Mouse (Mus musculus): Measurements from ENCODE around the gene Spib. TPM values are rescaled to one million over a fixed set of nuclear protein-coding genes. Genes with fewer than 3 reads are reported as not detected.

The Spib gene
- polyA plus RNA-seq, 1 experiment from 2014 or later: 0.05 TPM

DNA sequence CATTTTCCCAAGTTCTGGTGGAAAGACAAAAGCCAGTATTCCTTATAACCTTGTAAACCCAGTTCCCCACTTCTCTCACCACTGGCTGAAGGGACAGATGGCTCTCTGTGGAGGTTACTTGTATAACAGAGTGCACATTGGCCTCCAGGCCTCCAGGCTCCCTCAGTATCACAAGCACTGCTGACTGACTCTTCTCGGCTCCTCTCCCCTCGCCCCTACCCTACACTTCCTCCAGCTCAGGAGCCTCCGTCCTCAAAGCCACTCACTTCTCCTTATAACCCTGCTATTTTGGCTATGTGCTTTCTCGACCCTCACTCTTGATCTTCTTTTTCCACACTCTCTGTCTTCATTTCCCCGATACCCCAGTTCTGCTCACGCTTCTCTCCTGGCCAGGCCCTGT, 33.5 kb upstream of the Spib start:
- no peak for ATAC-seq (replicated peaks; ENCODE audit: low FRiP score)
- Histone ChIP-seq H3K36me3 (ENCODE audit: control insufficient read depth, insufficient read depth, low read length) (no peaks in the 10 kb centered on the region), H3K27ac (ENCODE audit: low read depth, low read length) (no peak overlapping the region), H3K4me3 (ENCODE audit: low read depth, low read length) (no peak overlapping the region), H3K27me3 (replicated peaks; ENCODE audit: control insufficient read depth, insufficient read depth, low read length) (peaks cover 2% of the 10 kb centered on the region; the same call in 1 of the 2 replicates), H3K9ac (ENCODE audit: low read depth, low read length) (no peak overlapping the region), H3K9me3 (ENCODE audit: control insufficient read depth, low read length) (no peaks in the 10 kb centered on the region), H3K4me1 (replicated peaks; ENCODE audit: control insufficient read depth, insufficient read depth, low read length) (no peaks in the 10 kb centered on the region), H3K4me2 (no peak overlapping the region)
- 58% methylated on average over 6 of the region's 6 CpGs for WGBS
- DNase-seq (ENCODE audit: low spot score): no peak

DNA sequence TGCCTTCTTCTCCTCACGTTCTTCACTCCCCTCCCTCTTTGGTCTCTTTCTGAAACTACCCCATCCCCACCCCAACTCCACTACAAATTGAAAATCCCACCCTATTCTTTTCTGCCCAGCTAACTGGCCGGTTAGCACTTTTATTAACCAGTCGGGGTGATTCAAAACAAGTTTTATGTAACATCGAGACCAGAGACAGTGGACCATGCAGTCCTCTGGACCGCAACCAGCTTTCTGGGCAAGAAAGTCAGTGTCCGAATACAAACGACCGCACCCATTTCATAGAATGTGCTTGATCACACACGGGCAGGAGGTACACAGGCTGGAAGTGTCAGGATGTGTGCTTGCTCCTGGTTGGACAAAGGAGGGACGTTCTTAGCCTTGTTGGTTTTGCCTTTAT, 32.6 kb upstream of the Spib start:
- Histone ChIP-seq H3K27ac (ENCODE audit: low read depth, low read length) (no peak overlapping the region), H3K4me3 (ENCODE audit: low read depth, low read length) (no peak overlapping the region), H3K9ac (ENCODE audit: low read depth, low read length) (no peak overlapping the region), H3K27me3 (replicated peaks; ENCODE audit: control insufficient read depth, insufficient read depth, low read length) (peaks cover 2% of the 10 kb centered on the region; the same call in 1 of the 2 replicates), H3K36me3 (ENCODE audit: control insufficient read depth, insufficient read depth, low read length) (no peaks in the 10 kb centered on the region), H3K4me1 (replicated peaks; ENCODE audit: control insufficient read depth, insufficient read depth, low read length) (no peaks in the 10 kb centered on the region), H3K4me2 (no peak overlapping the region), H3K9me3 (ENCODE audit: control insufficient read depth, low read length) (no peaks in the 10 kb centered on the region)
- WGBS: 77% methylated on average over 10 of the region's 10 CpGs
- DNase-seq (ENCODE audit: low spot score) (no peak), ATAC-seq (replicated peaks; ENCODE audit: low FRiP score) (no peak)

DNA sequence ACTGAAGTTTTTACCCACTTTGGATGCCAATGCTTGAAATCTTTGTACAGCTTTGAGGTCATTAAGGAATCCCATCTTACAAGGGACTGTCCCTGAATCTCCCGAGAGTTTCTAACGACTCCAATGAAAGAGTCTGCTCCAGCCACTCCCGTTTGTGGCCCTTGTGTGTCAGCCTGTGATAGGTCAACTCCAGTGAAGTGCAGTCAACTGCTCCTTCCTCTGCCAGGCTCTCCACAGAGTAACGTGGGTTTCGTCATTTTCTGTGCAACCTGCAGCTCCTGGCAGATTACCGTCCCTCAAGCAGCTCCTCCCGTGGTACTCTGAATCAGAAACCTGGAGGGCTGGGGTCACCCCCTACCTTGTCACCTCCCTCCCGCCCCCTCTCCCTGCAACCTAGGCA, 31.4 kb upstream of the Spib start:
- H3K4me3 ChIP-seq (ENCODE audit: low read depth, low read length): no peak overlapping the region
- H3K9ac ChIP-seq (ENCODE audit: low read depth, low read length): no peak overlapping the region
- H3K27ac ChIP-seq (ENCODE audit: low read depth, low read length): no peak overlapping the region
- H3K4me1 ChIP-seq (replicated peaks; ENCODE audit: control insufficient read depth, insufficient read depth, low read length): no peaks in the 10 kb centered on the region
- no peaks in the 10 kb centered on the region; the same call in 1 of the 2 replicates for H3K27me3 ChIP-seq (replicated peaks; ENCODE audit: control insufficient read depth, insufficient read depth, low read length)
- no peak overlapping the region for H3K4me2 ChIP-seq
- H3K36me3 ChIP-seq (ENCODE audit: control insufficient read depth, insufficient read depth, low read length): no peaks in the 10 kb centered on the region
- ATAC-seq (replicated peaks; ENCODE audit: low FRiP score) (no peak), DNase-seq (ENCODE audit: low spot score) (no peak)
- no peaks in the 10 kb centered on the region for H3K9me3 ChIP-seq (ENCODE audit: control insufficient read depth, low read length)
- WGBS: 38% methylated on average over 8 of the region's 8 CpGs

DNA sequence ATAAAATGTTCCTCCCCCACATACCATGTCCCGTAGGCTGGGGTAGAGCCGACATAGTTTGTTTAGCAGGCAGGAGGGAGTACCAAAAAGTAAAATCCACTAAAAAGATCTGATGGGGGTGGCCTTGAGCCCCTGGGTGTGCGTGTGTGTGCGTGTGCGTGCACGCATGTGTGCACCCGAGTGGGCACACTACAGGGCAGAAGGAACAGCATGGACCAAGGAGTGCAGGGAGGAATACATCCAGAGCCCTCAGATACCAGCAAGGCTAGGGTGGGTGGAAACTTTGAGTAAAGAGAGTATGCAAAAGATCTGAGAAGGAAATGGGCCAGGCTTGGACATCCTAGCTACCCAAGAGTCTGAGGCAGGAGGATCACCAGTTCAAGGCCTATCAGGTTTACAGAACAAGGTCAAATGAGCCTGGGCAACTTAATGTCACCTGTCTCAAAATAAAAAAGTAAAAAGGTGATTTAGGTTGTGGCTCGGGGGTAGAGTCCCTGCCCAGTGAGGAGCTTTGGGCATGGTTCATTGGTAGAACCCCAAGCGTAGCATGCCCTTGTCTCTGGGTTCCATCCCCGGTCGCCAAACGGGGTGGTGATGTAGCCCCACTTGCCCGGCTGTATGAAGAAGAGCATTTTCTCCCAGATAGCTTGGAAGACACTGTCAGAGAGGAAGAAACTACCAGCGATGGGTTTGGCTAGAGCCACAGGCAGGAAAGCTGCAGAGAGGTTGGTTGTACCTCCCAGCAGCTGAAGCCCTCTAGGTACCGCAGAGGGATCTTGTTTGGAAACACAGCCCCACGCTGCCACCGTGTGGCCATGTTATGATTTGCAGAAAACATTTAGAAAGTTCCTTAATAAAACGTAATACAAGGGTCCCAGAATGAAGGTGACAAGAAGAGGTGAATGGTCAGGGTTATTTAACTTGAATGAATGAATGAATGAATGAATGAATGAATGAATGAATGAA, 28.8 kb upstream of the Spib start:
- Histone ChIP-seq H3K4me3 (ENCODE audit: low read depth, low read length) (no peak overlapping the region), H3K27me3 (replicated peaks; ENCODE audit: control insufficient read depth, insufficient read depth, low read length) (no peaks in the 10 kb centered on the region), H3K4me1 (replicated peaks; ENCODE audit: control insufficient read depth, insufficient read depth, low read length) (0 out of 2 replicates have a peak, but pooled peaks cover 4% of the 10 kb centered on the region), H3K36me3 (ENCODE audit: control insufficient read depth, insufficient read depth, low read length) (no peaks in the 10 kb centered on the region), H3K27ac (ENCODE audit: low read depth, low read length) (no peak overlapping the region), H3K9me3 (ENCODE audit: control insufficient read depth, low read length) (no peaks in the 10 kb centered on the region), H3K9ac (ENCODE audit: low read depth, low read length) (no peak overlapping the region), H3K4me2 (no peak overlapping the region)
- 54% methylated on average over 18 of the region's 18 CpGs for WGBS
- peak; percentile 58 for DNase-seq (ENCODE audit: low spot score)
- no peak for ATAC-seq (replicated peaks; ENCODE audit: low FRiP score)

DNA sequence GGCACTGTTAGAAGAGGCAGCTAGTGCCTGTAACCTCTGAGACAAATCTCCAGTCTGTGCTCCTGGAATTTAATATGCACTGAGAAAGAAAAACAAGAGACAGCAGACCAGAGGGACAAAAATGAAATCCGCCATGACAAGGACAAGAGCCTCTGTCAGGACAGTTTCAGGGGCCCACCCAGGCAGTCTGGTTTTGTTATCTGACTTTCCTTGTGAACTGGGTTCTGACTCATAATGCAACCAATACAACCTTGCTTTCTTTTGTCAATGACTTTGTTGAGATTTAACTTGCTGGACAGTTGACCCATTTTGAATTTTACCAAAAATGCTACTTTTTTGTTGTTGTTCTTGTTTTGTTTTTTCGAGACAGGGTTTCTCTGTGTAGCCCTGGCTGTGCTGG, 25.8 kb upstream of the Spib start:
- Histone ChIP-seq H3K9ac (ENCODE audit: low read depth, low read length) (no peak overlapping the region), H3K36me3 (ENCODE audit: control insufficient read depth, insufficient read depth, low read length) (no peaks in the 10 kb centered on the region), H3K4me1 (replicated peaks; ENCODE audit: control insufficient read depth, insufficient read depth, low read length) (peaks cover 11% of the 10 kb centered on the region; the same call in 1 of the 2 replicates), H3K4me3 (ENCODE audit: low read depth, low read length) (no peak overlapping the region), H3K4me2 (no peak overlapping the region), H3K9me3 (ENCODE audit: control insufficient read depth, low read length) (no peaks in the 10 kb centered on the region), H3K27me3 (replicated peaks; ENCODE audit: control insufficient read depth, insufficient read depth, low read length) (no peaks in the 10 kb centered on the region), H3K27ac (ENCODE audit: low read depth, low read length) (no peak overlapping the region)
- 67% methylated on average over 2 of the region's 2 CpGs for WGBS
- ATAC-seq (replicated peaks; ENCODE audit: low FRiP score) (no peak), DNase-seq (ENCODE audit: low spot score) (no peak)

DNA sequence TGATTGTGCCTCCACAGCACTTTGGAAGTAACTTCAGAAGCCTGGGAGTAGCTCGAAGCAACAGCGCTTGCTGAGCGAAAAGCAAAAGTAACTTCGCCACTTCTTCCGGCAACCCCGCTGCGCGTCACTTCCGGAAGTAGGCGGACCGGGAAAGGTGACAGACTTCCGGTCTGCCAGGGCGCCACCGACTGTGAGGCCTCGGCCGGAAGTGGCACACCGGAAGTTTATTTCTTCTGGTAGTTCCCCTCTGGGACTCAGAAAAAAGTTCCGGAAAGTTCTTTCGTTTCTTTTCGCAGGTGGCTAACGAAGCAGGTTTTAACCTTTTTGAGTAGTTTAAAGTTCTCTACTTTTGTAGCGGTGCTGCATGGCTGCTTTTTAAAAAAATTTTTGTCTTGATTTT, 22.0 kb upstream of the Spib start, which contains the start of gene Nr1h2:
TSS of gene Nr1h2 (minus strand) at position 126 of the 400 bp plus-strand sequence.
- ATAC-seq (replicated peaks; ENCODE audit: low FRiP score) (peak; percentile 81), DNase-seq (ENCODE audit: low spot score) (peak; percentile 91)
- WGBS: under 1% methylated on average over 22 of the region's 22 CpGs
- Histone ChIP-seq H3K36me3 (ENCODE audit: control insufficient read depth, insufficient read depth, low read length) (peaks cover 27% of the 10 kb centered on the region), H3K9me3 (ENCODE audit: control insufficient read depth, low read length) (no peaks in the 10 kb centered on the region), H3K4me3 (ENCODE audit: low read depth, low read length) (peak within 1 kb of the TSS; percentile 69), H3K27ac (ENCODE audit: low read depth, low read length) (peak within 1 kb of the TSS; percentile 97), H3K4me1 (replicated peaks; ENCODE audit: control insufficient read depth, insufficient read depth, low read length) (peaks cover 12% of the 10 kb centered on the region; the same call in 1 of the 2 replicates), H3K4me2 (peak within 1 kb of the TSS; percentile 76), H3K27me3 (replicated peaks; ENCODE audit: control insufficient read depth, insufficient read depth, low read length) (no peaks in the 10 kb centered on the region), H3K9ac (ENCODE audit: low read depth, low read length) (peak within 1 kb of the TSS; percentile 77)

DNA sequence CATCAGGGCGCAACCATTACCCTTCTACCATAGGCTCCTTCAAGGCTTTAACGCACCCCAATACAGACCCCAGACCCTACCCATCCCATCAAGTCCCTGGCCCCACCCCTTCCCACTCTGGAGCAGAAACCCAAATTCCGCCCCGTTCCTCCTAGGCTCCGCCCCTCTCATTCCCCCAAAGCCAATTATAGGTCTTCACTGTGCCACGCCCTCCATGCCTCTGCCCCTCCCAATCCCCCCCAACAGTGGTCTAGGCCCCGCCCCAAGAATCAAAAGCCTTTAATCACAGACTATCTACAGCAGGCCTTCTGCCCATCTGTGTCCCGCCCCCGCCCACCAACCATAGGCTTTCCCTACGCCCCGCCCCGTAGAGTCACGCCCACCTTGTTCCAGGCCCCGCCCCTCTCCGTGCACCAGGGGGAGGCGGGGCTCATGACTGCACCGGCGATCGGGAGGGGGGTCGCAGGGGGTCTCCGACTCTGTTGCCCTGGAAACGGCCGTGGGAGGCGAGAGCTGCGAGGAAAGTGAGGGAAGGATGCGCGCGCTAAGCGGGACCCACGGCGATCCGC, 21.4 kb upstream of the Spib start:
- Histone ChIP-seq H3K9ac (ENCODE audit: low read depth, low read length) (peak overlapping the region; percentile 77), H3K36me3 (ENCODE audit: control insufficient read depth, insufficient read depth, low read length) (peaks cover 27% of the 10 kb centered on the region), H3K27me3 (replicated peaks; ENCODE audit: control insufficient read depth, insufficient read depth, low read length) (no peaks in the 10 kb centered on the region), H3K9me3 (ENCODE audit: control insufficient read depth, low read length) (no peaks in the 10 kb centered on the region), H3K27ac (ENCODE audit: low read depth, low read length) (peak overlapping the region; percentile 97), H3K4me2 (peak overlapping the region; percentile 76), H3K4me1 (replicated peaks; ENCODE audit: control insufficient read depth, insufficient read depth, low read length) (peaks cover 12% of the 10 kb centered on the region; the same call in 1 of the 2 replicates), H3K4me3 (ENCODE audit: low read depth, low read length) (peak overlapping the region; percentile 69)
- under 1% methylated on average over 31 of the region's 32 CpGs for WGBS
- peak; percentile 83 for DNase-seq (ENCODE audit: low spot score)
- peak; percentile 74 for ATAC-seq (replicated peaks; ENCODE audit: low FRiP score)

DNA sequence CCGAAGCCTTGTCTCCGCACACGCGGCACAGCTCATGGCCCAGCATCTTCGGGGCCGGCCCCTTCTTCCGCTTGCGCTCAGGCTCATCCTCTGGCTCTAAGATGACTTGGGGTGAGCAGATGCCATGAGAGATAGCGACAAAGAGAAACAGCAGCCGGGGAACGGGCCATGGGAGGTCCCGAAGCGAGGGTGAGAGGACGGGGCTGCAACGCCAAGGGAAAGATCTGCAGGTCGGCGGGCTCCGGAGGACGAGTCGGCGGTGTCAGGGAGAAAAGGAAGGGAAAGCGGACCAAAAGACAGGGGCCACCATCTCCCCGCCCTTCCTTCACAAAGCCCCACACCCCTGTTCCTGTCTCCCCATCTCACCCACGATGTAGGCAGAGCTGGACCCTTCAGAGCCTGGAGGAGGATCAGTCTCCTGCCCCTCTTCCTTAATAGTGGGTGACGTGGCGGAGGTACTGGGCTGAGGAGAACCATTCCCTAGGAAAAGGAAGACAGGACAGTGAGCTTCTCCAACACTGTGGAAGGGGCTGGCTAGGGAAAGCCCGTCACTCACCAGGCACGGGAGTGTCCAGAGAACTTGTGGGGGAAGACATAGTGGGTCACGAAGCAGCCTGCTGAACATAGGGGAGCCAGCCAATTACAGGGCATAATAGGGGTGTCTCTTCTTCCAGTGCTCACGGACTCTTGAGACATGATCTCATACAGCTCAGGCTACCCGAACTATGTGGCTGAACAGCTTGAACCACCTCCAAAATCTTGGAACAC, 20.5 kb upstream of the Spib start:
- Histone ChIP-seq H3K27ac (ENCODE audit: low read depth, low read length) (no peak overlapping the region), H3K4me2 (peak overlapping the region; percentile 76), H3K4me3 (ENCODE audit: low read depth, low read length) (peak overlapping the region; percentile 69), H3K4me1 (replicated peaks; ENCODE audit: control insufficient read depth, insufficient read depth, low read length) (peaks cover 17% of the 10 kb centered on the region), H3K9me3 (ENCODE audit: control insufficient read depth, low read length) (no peaks in the 10 kb centered on the region), H3K27me3 (replicated peaks; ENCODE audit: control insufficient read depth, insufficient read depth, low read length) (no peaks in the 10 kb centered on the region), H3K36me3 (ENCODE audit: control insufficient read depth, insufficient read depth, low read length) (peaks cover 27% of the 10 kb centered on the region), H3K9ac (ENCODE audit: low read depth, low read length) (peak overlapping the region; percentile 14; the same call in 1 of the 2 replicates)
- 84% methylated on average over 31 of the region's 31 CpGs for WGBS
- DNase-seq (ENCODE audit: low spot score): no peak
- no peak for ATAC-seq (replicated peaks; ENCODE audit: low FRiP score)
